Mouse (Mus musculus): ENCODE results near the gene Olfr152. TPM values are rescaled to one million over a fixed set of nuclear protein-coding genes. Genes with fewer than 3 reads are reported as not detected.

The Olfr152 gene
- not detected for total RNA-seq (2022)

- no peak for DNase-seq
These were observed at the start of gene Olfr152 for GRCm38 (mm10) chr2:87779183-87779582. Gene Olfr152, plus strand, starts transcription at chr2:87779483.

DNA sequence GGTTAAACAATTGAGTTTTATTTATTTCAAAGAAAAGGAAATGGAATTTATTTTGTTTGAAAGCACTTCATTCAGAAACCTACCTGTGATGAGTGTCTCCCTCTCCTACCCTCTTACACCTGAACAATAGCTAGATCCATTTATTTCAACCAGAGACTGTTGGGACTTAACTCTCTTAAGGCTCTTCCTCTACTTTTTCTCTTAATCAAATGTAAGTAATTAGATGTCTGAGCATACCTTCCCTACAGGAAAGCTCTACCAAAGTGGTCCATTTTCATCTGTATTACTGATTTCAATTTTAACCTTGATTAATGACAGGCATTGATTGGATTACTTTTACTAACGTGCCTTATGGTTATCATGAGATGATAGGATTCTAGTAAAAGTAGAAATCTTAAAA lies 39.4 kb upstream of the Olfr152 start, which contains the start of gene Olfr1138:
TSS of gene Olfr1138 (minus strand) at position 101 of the 400 bp plus-strand sequence.
- DNase-seq: no peak

GRCm38 (mm10) chr2:87743452-87743851 lies 35.8 kb upstream of the Olfr152 start, which contains the start of gene Olfr1140:
Gene Olfr1140, plus strand, starts transcription at chr2:87743752.
- DNase-seq: no peak

DNA sequence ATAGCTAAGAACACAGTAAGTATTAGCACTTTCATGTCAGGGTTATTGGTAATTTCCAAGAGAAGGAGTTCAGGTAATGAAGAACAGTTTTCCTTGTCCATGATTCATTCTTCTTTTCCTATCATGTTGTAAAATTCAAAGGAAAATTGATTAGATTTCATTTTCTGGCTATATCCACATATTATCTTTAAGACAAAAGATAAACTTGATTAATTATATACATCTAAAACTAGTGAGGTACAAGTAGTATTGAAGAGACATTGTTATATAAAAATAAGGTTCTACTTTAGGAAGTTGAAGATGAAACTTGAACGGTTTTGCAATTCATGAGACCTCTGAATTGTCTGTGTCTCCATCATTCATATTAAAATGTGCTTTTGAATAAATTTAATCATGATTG lies 25.4 kb upstream of the Olfr152 start, which contains the start of gene Olfr1141:
TSS of gene Olfr1141 (minus strand) at position 101 of the 400 bp plus-strand sequence.
- DNase-seq: no peak

- DNase-seq: no peak
These were observed 3.1 kb upstream of the Olfr152 start for GRCm38 (mm10) chr2:87776143-87776542.

DNA sequence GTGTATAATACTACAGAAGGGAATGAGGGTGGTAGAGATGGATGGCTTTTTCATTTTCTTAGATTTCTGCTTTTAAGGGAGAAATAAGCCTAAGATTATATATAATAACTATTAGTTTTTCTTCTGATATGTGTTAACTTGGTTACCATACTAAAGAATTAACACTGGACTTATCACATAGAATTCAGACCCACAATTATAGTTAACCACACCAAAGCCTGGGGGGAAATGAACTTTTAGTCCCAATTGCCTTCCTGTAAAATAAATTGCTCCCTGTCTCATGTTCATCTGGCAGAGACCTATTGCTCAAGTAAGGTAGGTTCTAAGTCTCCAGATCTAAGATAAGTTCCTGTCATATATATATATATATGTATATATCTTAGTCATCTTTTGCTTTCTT lies 21.0 kb downstream of the Olfr152 start, which contains the start of gene Olfr1143:
TSS of gene Olfr1143 (plus strand) at position 301 of the 400 bp plus-strand sequence.
- DNase-seq: no peak

DNA sequence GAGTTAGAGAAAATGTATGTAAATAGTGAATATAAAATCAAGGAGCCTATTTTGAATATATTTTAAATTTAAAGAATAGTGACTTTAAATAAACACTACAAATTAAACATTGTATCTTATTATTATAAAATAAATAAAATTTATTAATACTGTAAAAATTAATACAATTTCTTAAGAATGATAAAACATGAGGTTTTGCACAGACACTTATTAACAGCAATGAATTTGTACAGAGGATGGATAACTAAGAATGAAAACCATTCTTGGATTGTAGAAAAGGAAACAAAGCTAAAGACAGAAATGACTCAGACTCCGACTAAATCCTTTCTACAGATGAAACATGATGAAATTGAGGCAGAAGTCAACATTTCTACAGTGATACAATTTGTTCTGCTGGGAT lies 30.2 kb downstream of the Olfr152 start, which contains the start of gene Olfr1145:
TSS of gene Olfr1145 (plus strand) at position 301 of the 400 bp plus-strand sequence.
- DNase-seq: no peak

DNA sequence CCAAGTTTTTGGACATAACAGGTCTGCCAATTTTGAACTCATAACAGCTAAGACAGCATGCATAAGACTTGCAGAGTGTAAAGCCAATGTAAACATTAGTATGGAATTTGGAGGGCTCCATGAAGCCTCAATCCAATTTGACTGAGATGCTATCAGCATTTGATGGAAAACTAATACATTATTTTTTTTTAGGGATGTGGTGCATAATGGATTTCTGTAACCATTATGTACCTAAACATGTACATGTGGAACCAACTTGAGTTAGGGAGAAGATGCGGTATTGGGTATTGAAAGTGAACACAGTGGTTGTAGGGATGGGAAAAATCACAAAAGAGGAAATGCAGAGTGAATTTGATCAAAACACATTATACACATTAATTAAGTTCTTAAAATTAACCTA lies 51.0 kb downstream of the Olfr152 start, which contains the start of gene Olfr1148:
TSS of gene Olfr1148 (plus strand) at position 301 of the 400 bp plus-strand sequence.
- DNase-seq: no peak

Other genes starting within 250 kb of the Olfr152 start
- not detected for gene Olfr153, start 247.7 kb upstream of the Olfr152 start, total RNA-seq (2022)
- not detected for gene Olfr1128, start 233.9 kb upstream of the Olfr152 start, total RNA-seq (2022)
- not detected for gene Olfr1129, start 205.6 kb upstream of the Olfr152 start, total RNA-seq (2022)
- not detected for gene Olfr1130, start 173.3 kb upstream of the Olfr152 start, total RNA-seq (2022)
- not detected for gene Olfr1131, start 152.4 kb upstream of the Olfr152 start, total RNA-seq (2022)
- not detected for gene Olfr1132, start 141.9 kb upstream of the Olfr152 start, total RNA-seq (2022)
- not detected for gene Olfr1133, start 132.1 kb upstream of the Olfr152 start, total RNA-seq (2022)
- gene Olfr1134, start 121.0 kb upstream of the Olfr152 start, total RNA-seq (2022): not detected
- not detected for gene Olfr1135, start 105.8 kb upstream of the Olfr152 start, total RNA-seq (2022)
- gene Olfr1136, start 85.5 kb upstream of the Olfr152 start, total RNA-seq (2022): not detected
- not detected for gene Olfr1137, start 66.3 kb upstream of the Olfr152 start, total RNA-seq (2022)
- gene Olfr1138, start 39.5 kb upstream of the Olfr152 start, total RNA-seq (2022): not detected
- not detected for gene Olfr1140, start 35.7 kb upstream of the Olfr152 start, total RNA-seq (2022)
- not detected for gene Olfr1141, start 25.5 kb upstream of the Olfr152 start, total RNA-seq (2022)
- not detected for gene Olfr1143, start 21.1 kb downstream of the Olfr152 start, total RNA-seq (2022)
- gene Olfr1145, start 30.3 kb downstream of the Olfr152 start, total RNA-seq (2022): not detected
- not detected for gene Olfr1148, start 51.0 kb downstream of the Olfr152 start, total RNA-seq (2022)
- gene Olfr1150-ps1, start 64.5 kb downstream of the Olfr152 start, total RNA-seq (2022): not detected
- gene Olfr1151, start 76.4 kb downstream of the Olfr152 start, total RNA-seq (2022): not detected
- gene Olfr1152, start 87.0 kb downstream of the Olfr152 start, total RNA-seq (2022): not detected
- not detected for gene Olfr1153, start 115.5 kb downstream of the Olfr152 start, total RNA-seq (2022)
- not detected for gene Olfr1154, start 125.7 kb downstream of the Olfr152 start, total RNA-seq (2022)
- not detected for gene Olfr1155, start 165.7 kb downstream of the Olfr152 start, total RNA-seq (2022)
- not detected for gene Olfr1156, start 173.6 kb downstream of the Olfr152 start, total RNA-seq (2022)
- not detected for gene Olfr1157, start 188.8 kb downstream of the Olfr152 start, total RNA-seq (2022)
- not detected for gene Olfr74, start 195.2 kb downstream of the Olfr152 start, total RNA-seq (2022)
- gene Olfr1158, start 210.6 kb downstream of the Olfr152 start, total RNA-seq (2022): not detected
- gene Olfr1160, start 228.8 kb downstream of the Olfr152 start, total RNA-seq (2022): not detected
- not detected for gene Olfr1161, start 243.3 kb downstream of the Olfr152 start, total RNA-seq (2022)

All from adrenal gland, adult 8-10 months (tissue).